Comparison of ENCODE assay signal across 9 mouse cellular contexts in the genomic region with DNA sequence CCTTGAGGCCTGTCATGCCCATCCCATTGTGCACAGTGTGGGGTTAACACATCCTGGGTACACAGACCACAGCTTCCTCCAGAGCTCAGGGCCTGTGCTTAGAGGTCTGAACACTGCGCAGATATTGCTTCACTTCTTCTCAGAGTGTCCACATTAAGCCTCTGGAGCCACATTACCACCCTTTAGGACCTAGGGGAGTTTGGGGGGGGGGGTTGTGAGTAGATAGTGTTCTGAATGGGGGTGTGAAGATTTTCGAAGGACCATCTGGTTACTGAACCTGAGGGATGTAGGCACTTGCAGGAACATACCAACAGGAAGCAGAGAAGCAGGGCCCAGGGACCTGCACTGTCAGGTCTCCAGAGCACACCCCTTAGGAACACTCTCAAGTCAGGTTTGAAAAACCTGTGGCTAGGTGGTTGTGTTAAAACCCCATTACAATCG. TPM values are rescaled to one million over a fixed set of nuclear protein-coding genes. Genes with fewer than 3 reads are reported as not detected.
DNase-seq lines count a peak whose midpoint lies in the region; ATAC-seq lines count a peak whose summit lies in the region.
"Had no signal": no experiment of that assay in that cellular context is flagged by ENCODE, and none has a peak within 500 bp of the region (broad histone marks: within the 10 kb centered on the region; RNA-seq: fewer than 3 reads in every experiment).

No protein-coding gene starts in this region.

- WGBS in heart, embryonic 13.5 days: 46% methylated on average over 3 of the region's 3 CpGs
- 38% methylated on average over 3 of the region's 3 CpGs for WGBS in limb, embryonic 11.5 days

- DNase-seq in heart, adult 8-10 months (ENCODE audit: low spot score): no peak
- no peak for DNase-seq in limb, embryonic 11.5 days (ENCODE audit: low spot score)
- DNase-seq in embryo, embryonic 10.5 days (ENCODE audit: low spot score): no peak
- no peak for DNase-seq in left cerebral cortex, adult 11 months (ENCODE audit: low spot score)
- DNase-seq in gastrocnemius, postnatal 36 days: no peak

- ATAC-seq in heart, embryonic 13.5 days (ENCODE audit: extremely low read depth, insufficient number of reproducible peaks, low FRiP score, low TSS enrichment): no peak
- ATAC-seq in limb, embryonic 11.5 days (ENCODE audit: insufficient number of reproducible peaks, low FRiP score, low TSS enrichment, low read depth): no peak
- ATAC-seq in neutrophil, adult 5-6 weeks (ENCODE audit: extremely low read depth, insufficient number of reproducible peaks, low FRiP score, poor library complexity, severe bottlenecking): peak; percentile 51; the same call in 1 of the 2 replicates

- H3K27me3 ChIP-seq in heart, embryonic 13.5 days (replicated peaks): peaks cover 49% of the 10 kb centered on the region
- H3K27me3 ChIP-seq in limb, embryonic 11.5 days (ENCODE audit: control insufficient read depth, insufficient read depth, low read length): no peaks in the 10 kb centered on the region

- H3K4me1 ChIP-seq in heart, embryonic 13.5 days: peaks cover 49% of the 10 kb centered on the region
- H3K4me1 ChIP-seq in brown adipose tissue, adult 24 weeks (ENCODE audit: control insufficient read depth, insufficient read depth, insufficient read length, low read length): peaks cover 6% of the 10 kb centered on the region
- H3K4me1 ChIP-seq in limb, embryonic 11.5 days (ENCODE audit: control insufficient read depth, insufficient read depth, low read length): peaks cover 31% of the 10 kb centered on the region

- intact Hi-C loops in gastrocnemius, postnatal 36 days (cut with DNase I): no loop called here

- H3K9me3 ChIP-seq in heart, embryonic 13.5 days: no peaks in the 10 kb centered on the region
- no peaks in the 10 kb centered on the region for H3K9me3 ChIP-seq in limb, embryonic 11.5 days (ENCODE audit: control insufficient read depth, low read length)

- peak overlapping the region; percentile 95 for H3K9ac ChIP-seq in heart, embryonic 13.5 days
- H3K9ac ChIP-seq in limb, embryonic 11.5 days (ENCODE audit: low read length): no peak overlapping the region

- H3K27ac ChIP-seq in heart, embryonic 13.5 days (replicated peaks): peak overlapping the region; percentile 91; the same call in 1 of the 2 replicates
- H3K27ac ChIP-seq in brown adipose tissue, adult 24 weeks (replicated peaks; ENCODE audit: low read depth, low read length): peak overlapping the region; percentile 85
- H3K27ac ChIP-seq in limb, embryonic 11.5 days (replicated peaks; ENCODE audit: low read depth, low read length): no peak overlapping the region

- peak overlapping the region; percentile 86 for H3K4me3 ChIP-seq in heart, embryonic 13.5 days
- H3K4me3 ChIP-seq in brown adipose tissue, adult 24 weeks (ENCODE audit: insufficient read depth, low read depth, low read length): peak overlapping the region; percentile 66
- peak overlapping the region; percentile 96 for H3K4me3 ChIP-seq in limb, embryonic 11.5 days (ENCODE audit: low read depth, low read length)

- H3K4me2 ChIP-seq in heart, embryonic 13.5 days: peak overlapping the region; percentile 97
- peak overlapping the region; percentile 80 for H3K4me2 ChIP-seq in limb, embryonic 11.5 days (ENCODE audit: low read depth, severe bottlenecking)

- no peaks in the 10 kb centered on the region for H3K36me3 ChIP-seq in heart, embryonic 13.5 days
- H3K36me3 ChIP-seq in limb, embryonic 11.5 days (ENCODE audit: control insufficient read depth, insufficient read depth, low read length): peaks cover 2% of the 10 kb centered on the region; the same call in 1 of the 2 replicates
- H3K36me3 ChIP-seq: G1E had no signal

RNA-seq across cellular contexts. Expression of a gene that starts 3.3 kb away (rescaled TPM):
- 18.3 and 18.6 TPM in 2 replicates for polyA plus RNA-seq in heart, embryonic 13.5 days (2015; fragmentation: Nextera tagmentation; extraction: Ambion mirVana)
- total RNA-seq in heart, adult 8-10 months (2022): 10 to 100 TPM; 18.5 to 30.7 (median 20.8) TPM
- 11.7 and 19.1 TPM in 2 replicates for polyA plus RNA-seq in brown adipose tissue, adult 24 weeks (2012; ENCODE audit: insufficient read depth, insufficient read length, missing spikeins)
- polyA plus RNA-seq in limb, embryonic 11.5 days (2014; fragmentation: Nextera tagmentation; extraction: Ambion mirVana): 62.2 and 68.3 TPM in 2 replicates
- total RNA-seq in neutrophil, adult 5-6 weeks (2017): 203 and 223 TPM in 2 replicates
- 1 to 10 TPM; 6.8 to 9.1 TPM for total RNA-seq in gastrocnemius, postnatal 36 days (2021)
